Mouse (Mus musculus): Measurements from ENCODE around the gene Tmprss9. TPM values are rescaled to one million over a fixed set of nuclear protein-coding genes. Genes with fewer than 3 reads are reported as not detected.

The Tmprss9 gene
- polyA plus RNA-seq (2017; shearing (Covaris generic)) = not detected

DNA sequence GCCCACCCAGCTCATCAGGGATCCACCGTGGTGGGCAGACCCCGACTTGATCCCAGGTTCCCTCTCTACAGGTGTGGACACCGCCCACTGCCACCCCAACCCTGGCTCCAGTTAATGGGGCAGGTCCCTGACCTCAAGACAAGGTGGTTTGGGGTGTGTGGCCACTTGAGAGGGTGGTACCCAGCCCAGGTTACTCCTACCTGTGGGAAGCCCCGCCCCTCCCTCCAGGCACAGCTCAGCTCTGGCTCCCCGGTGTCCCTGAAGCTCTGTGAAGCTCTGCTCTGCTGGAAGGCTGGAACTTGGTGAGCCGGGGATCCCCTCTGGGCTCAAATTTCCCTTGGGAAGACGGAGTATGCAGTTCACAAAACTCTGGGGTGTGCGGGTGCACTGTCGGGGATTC lies at the start of gene Tmprss9:
Gene Tmprss9, plus strand, starts transcription at position 268 of the 400 bp plus-strand sequence.

GRCm38 (mm10) chr10:80826151-80827062 lies 45.2 kb upstream of the Tmprss9 start, which contains the start of gene Oaz1:
Oaz1 (plus strand) TSS chr10:80826656.

GRCm38 (mm10) chr10:80843931-80844547 lies 27.6 kb upstream of the Tmprss9 start, which contains the start of gene Lingo3:
Lingo3 (minus strand) TSS chr10:80844039.

GRCm38 (mm10) chr10:80854913-80855748 lies 16.5 kb upstream of the Tmprss9 start, which contains the start of the genes Lsm7 and Sppl2b:
Lsm7 (minus strand) TSS chr10:80855209.
Sppl2b (plus strand) TSS chr10:80855275.

DNA sequence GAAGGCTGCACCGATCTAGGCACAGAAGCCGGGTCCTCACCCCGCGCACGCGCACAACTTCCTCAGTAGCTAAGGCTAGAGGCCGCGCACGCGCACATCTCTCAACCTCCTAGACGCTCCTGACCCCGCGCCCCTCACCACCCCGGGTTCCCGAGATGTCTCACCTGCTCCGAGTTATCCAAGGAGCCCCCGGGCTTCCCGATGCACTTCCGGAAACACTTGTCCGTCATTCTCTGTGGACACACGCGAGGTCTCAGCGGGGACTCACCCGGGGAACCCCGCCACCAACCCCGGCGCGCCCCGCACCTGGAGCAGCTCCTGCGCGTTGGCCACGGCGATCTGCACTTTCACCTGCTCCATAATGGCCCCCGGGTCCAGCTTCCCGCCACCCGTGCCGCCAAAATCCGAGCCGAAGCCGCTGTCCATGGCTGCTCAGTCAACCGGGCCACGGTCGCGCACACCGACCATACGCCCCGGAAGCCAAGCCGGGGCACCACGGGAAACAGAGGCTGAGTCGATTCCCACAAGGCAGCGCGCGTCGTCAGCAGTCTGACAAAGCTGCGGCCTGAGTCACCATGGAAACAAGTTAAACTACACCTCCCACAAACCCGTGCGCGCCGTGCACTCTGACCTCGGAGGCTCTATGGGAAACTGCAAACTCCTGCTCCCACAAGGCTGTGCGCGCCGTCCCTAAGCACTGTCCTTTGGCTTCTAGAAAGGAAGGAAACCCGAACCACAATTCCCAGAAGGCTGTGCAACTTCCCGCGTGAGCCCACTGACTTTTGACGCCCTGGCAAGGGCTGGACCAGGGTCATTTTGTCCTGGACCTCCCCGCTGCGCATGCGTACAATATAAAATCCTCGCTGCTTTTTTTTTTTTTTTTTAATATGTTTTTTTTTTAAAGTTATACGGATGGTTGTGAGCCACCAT lies 28.9 kb downstream of the Tmprss9 start, which contains the start of gene Timm13:
Gene Timm13, minus strand, starts transcription at position 652 of the 930 bp plus-strand sequence.

DNA sequence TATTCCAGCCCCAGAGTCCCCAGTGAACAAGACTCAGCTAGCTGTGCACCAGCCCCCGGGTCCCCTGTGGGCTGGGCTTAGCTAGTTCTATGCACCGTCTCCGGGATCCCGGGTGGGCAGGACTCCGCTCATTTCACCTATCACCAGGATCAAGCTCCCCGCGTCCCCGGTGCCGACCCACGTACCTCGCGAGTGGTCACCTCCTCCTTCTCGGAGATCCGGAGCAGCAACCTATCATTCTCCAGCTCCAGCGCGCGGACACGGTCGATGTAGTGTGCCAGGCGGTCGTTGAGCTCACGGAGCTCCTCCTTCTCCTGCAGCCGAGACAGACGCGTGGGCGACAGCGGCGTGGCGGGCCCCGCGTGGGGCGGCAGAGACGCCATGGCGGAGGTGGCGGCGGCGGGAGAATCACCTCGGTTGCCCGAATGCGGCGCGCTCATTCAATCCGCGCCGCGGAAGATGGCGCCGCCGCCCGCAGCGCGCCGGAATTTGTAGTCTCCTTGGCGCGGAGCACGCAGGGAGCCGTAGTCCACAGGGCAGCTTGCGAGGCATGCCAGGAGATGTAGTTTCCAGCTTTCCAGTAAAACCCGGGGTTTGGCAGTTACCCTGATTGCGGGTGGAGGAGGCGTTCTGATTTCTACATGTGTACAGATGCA lies 46.3 kb downstream of the Tmprss9 start, which contains the start of gene Lmnb2:
Gene Lmnb2, minus strand, starts transcription at position 467 of the 656 bp plus-strand sequence.

GRCm38 (mm10) chr10:80929299-80930226 lies 57.9 kb downstream of the Tmprss9 start, which contains the start of gene Gadd45b:
Gadd45b (plus strand) TSS chr10:80930073.

Other genes starting within 250 kb of the Tmprss9 start
- gene Csnk1g2, start 249.0 kb upstream of the Tmprss9 start, polyA plus RNA-seq (2017; shearing (Covaris generic)) = 9.4 TPM
- gene Btbd2, start 214.8 kb upstream of the Tmprss9 start, polyA plus RNA-seq (2017; shearing (Covaris generic)) = 4.2 TPM
- gene Mknk2, start 193.7 kb upstream of the Tmprss9 start, polyA plus RNA-seq (2017; shearing (Covaris generic)) = 15.4 TPM
- gene Mob3a, start 169.9 kb upstream of the Tmprss9 start, polyA plus RNA-seq (2017; shearing (Covaris generic)) = 385 TPM
- 188 TPM for gene Izumo4, start 169.7 kb upstream of the Tmprss9 start, polyA plus RNA-seq (2017; shearing (Covaris generic))
- 34.9 TPM for gene Ap3d1, start 129.6 kb upstream of the Tmprss9 start, polyA plus RNA-seq (2017; shearing (Covaris generic))
- gene Dot1l, start 116.6 kb upstream of the Tmprss9 start, polyA plus RNA-seq (2017; shearing (Covaris generic)) = 7.6 TPM
- 98.7 TPM for gene Sf3a2, start 73.7 kb upstream of the Tmprss9 start, polyA plus RNA-seq (2017; shearing (Covaris generic))
- gene Plekhj1, start 73.2 kb upstream of the Tmprss9 start, polyA plus RNA-seq (2017; shearing (Covaris generic)) = 166 TPM
- not detected for gene Amh, start 66.6 kb upstream of the Tmprss9 start, polyA plus RNA-seq (2017; shearing (Covaris generic))
- gene Jsrp1, start 58.4 kb upstream of the Tmprss9 start, polyA plus RNA-seq (2017; shearing (Covaris generic)) = not detected
- 2,307 TPM for gene Oaz1, start 45.2 kb upstream of the Tmprss9 start, polyA plus RNA-seq (2017; shearing (Covaris generic))
- gene Lingo3, start 27.8 kb upstream of the Tmprss9 start, polyA plus RNA-seq (2017; shearing (Covaris generic)) = not detected
- gene Lsm7, start 16.6 kb upstream of the Tmprss9 start, polyA plus RNA-seq (2017; shearing (Covaris generic)) = 236 TPM
- 35.5 TPM for gene Sppl2b, start 16.6 kb upstream of the Tmprss9 start, polyA plus RNA-seq (2017; shearing (Covaris generic))
- 269 TPM for gene Timm13, start 29.1 kb downstream of the Tmprss9 start, polyA plus RNA-seq (2017; shearing (Covaris generic))
- gene Lmnb2, start 46.4 kb downstream of the Tmprss9 start, polyA plus RNA-seq (2017; shearing (Covaris generic)) = 10.1 TPM
- gene Gadd45b, start 58.2 kb downstream of the Tmprss9 start, polyA plus RNA-seq (2017; shearing (Covaris generic)) = 80.1 TPM
- gene Gng7, start 143.1 kb downstream of the Tmprss9 start, polyA plus RNA-seq (2017; shearing (Covaris generic)) = 0.14 TPM
- not detected for gene Diras1, start 153.8 kb downstream of the Tmprss9 start, polyA plus RNA-seq (2017; shearing (Covaris generic))
- gene Slc39a3, start 165.6 kb downstream of the Tmprss9 start, polyA plus RNA-seq (2017; shearing (Covaris generic)) = 11.8 TPM
- 113 TPM for gene Sgta, start 188.3 kb downstream of the Tmprss9 start, polyA plus RNA-seq (2017; shearing (Covaris generic))
- gene Thop1, start 198.2 kb downstream of the Tmprss9 start, polyA plus RNA-seq (2017; shearing (Covaris generic)) = 8.0 TPM
- gene Creb3l3, start 227.0 kb downstream of the Tmprss9 start, polyA plus RNA-seq (2017; shearing (Covaris generic)) = 0.25 TPM
- gene Map2k2, start 234.1 kb downstream of the Tmprss9 start, polyA plus RNA-seq (2017; shearing (Covaris generic)) = 31.9 TPM